Mouse (Mus musculus) neutrophil, adult 65 days (primary cell): ENCODE results near the gene Ppp1r13b. TPM values are rescaled to one million over a fixed set of nuclear protein-coding genes. Genes with fewer than 3 reads are reported as not detected.

Experiments
- total RNA-seq: library from RNA; stranded (reverse); gene quantifications from 2 replicates; pipeline ENCODE4 v1.2.4, GENCODE M21; 2023

The Ppp1r13b gene
- 1.1 and 1.5 TPM in 2 replicates for total RNA-seq

DNA sequence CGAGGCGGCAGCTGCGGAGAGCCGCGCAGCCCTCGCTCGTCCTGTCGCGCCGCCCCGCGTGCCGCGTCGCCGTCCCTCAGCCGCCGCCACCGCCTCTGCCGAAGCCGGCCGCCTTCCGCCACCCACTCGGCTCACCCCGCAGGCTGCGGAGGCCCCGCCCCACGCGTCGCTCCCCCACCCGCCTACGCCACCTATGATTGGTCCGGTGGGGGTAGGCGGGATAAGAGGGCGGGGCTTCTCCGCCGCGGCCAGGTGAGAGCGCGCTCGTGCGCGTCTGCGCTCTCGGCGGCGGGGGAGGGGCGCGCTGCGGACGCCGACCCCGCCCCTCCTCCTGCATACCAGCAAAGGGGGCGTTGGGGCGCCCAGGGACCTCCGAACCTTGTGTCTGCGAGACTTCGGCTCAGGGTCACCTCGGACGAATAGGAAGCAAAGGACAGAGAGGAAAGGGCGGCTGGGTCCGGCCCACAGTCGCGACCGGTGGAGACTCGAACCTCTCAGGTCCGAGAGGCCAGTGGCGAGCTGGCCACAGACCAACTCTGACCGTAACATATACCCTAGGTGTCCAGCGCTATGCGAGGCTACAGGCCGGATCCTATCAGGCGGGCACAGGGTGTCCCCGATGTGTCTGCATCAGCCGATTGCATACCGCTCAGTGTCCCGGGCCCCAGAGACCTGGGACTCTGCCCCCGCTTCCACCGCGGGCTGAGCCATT, at the start of gene Ppp1r13b:
Gene Ppp1r13b, minus strand, starts transcription at position 141 of the 712 bp plus-strand sequence.

DNA sequence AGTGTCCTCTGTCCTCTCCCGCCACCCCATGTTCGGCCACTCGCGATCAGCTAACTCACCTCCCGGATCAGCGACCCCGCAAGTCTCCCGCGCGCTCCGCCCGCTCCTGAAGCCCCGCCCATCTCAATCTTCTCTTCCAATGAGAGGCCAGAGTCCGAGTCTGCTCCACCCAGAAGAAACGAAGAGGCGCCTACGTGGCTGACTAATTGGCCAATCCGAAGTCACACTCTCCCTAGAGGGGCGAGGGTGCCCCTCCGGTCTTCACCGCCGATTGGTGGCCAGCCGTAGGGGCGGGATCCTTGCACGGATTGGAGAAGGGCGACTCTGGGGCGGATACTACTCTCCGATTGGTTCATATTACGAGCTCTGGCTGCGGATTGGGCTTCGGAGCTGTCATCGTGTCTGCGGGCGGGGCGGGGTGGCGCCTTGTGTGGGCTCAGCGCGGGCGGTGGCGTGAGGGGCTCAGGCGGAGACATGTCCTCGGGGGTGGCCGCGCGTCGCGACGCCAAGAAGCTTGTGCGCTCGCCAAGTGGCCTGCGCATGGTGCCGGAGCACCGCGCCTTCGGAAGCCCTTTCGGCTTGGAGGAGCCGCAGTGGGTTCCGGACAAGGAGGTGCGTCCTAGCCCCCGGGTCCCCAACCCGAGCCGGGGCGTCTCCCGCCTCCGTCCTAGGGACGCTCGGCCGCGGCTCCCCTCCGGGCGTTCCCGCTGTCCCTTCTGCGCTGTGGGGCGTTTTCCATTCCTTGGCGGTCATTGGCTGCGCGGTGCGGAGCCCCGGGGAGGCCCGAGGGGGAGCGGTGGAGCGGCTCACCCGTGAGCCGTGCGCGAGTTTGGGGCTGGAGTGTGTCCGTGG, 93.9 kb downstream of the Ppp1r13b start, which contains the start of the genes Xrcc3 and Zfyve21:
Gene Xrcc3, minus strand, starts transcription at position 108 of the 852 bp plus-strand sequence.
Gene Zfyve21, plus strand, starts transcription at position 405 of the 852 bp plus-strand sequence.

Other genes with a start within 250 kb of the Ppp1r13b start
- 2.4 and 2.6 TPM in 2 replicates for gene Ckb, start 235.8 kb downstream of the Ppp1r13b start, total RNA-seq
- gene Trmt61a, start 230.0 kb downstream of the Ppp1r13b start, total RNA-seq, result 1.2 and 2.2 TPM in 2 replicates
- gene Bag5, start 194.9 kb downstream of the Ppp1r13b start, total RNA-seq, result 9.5 and 11.0 TPM in 2 replicates
- 9.8 and 10.3 TPM in 2 replicates for gene Apopt1, start 194.8 kb downstream of the Ppp1r13b start, total RNA-seq
- 42.7 and 44.9 TPM in 2 replicates for gene Klc1, start 149.3 kb downstream of the Ppp1r13b start, total RNA-seq
- 2.3 and 6.0 TPM in 2 replicates for gene Xrcc3, start 94.2 kb downstream of the Ppp1r13b start, total RNA-seq
- 2.7 and 3.9 TPM in 2 replicates for gene Zfyve21, start 93.9 kb downstream of the Ppp1r13b start, total RNA-seq
- 109 and 127 TPM in 2 replicates for gene Atp5mpl, start 58.9 kb upstream of the Ppp1r13b start, total RNA-seq
- gene Tdrd9, start 63.4 kb upstream of the Ppp1r13b start, total RNA-seq, result 0.14 TPM in 1 of 2 replicates, not detected in the other
- not detected in 2 replicates for gene Rd3l, start 73.2 kb upstream of the Ppp1r13b start, total RNA-seq
- 0.36 and 1.1 TPM in 2 replicates for gene Aspg, start 198.6 kb upstream of the Ppp1r13b start, total RNA-seq
- gene Kif26a, start 238.1 kb upstream of the Ppp1r13b start, total RNA-seq, result not detected in 2 replicates